Mouse (Mus musculus) cerebellum, adult 2 months (tissue): ENCODE measurements around the gene Shc4.

Experiments
- CTCF ChIP-seq: fragments of 200-500 bp; IDR thresholded peaks from 2 replicates; pipeline ENCODE4 v1.5.1; 2011; ENCODE audit warnings: low read depth, mild to moderate bottlenecking, control low read depth, low read length, moderate library complexity, borderline replicate concordance; ENCODE audit not compliant: insufficient read depth
- POLR2A ChIP-seq: fragments of 200-500 bp; IDR thresholded peaks from 2 replicates; pipeline ENCODE4 v1.6.1; 2011; ENCODE audit warnings: low read length, control low read depth, borderline replicate concordance; ENCODE audit not compliant: insufficient read depth

DNA sequence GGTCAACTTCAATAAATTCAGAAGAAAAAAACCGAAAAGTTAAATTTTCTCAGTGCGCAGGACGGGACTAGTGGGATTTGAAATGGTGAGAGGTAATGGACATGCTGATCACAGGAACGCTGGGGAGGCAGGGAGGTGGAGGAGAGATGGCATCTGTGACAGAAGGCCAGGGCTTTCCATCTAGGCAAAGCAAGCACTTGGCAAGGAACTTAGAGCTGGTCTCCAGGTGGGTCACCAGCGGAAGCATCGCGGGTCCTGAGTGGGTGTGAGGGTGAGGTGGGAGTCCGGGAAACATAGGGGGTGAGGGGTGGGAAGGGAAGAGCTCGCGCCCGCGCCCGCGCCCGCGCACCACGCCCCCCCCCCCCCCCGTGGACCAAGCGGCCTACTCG, 51.4 kb downstream of the Shc4 start:
- no peak for TF ChIP-seq CTCF
- no peak for TF ChIP-seq POLR2A
